Mouse (Mus musculus): ENCODE results near the gene Ermard. TPM values are rescaled to one million over a fixed set of nuclear protein-coding genes. Genes with fewer than 3 reads are reported as not detected.

Ermard gene
- total RNA-seq, 2 experiments from 2014 or later = 56.5 to 58.0 TPM

GRCm38 (mm10) chr17:15059646-15060045 is 18.6 kb downstream of the Ermard start:
- no peak for DNase-seq
- intact Hi-C loops (cut with DNase I) = no loop called here

GRCm38 (mm10) chr17:15060356-15060755 is 19.3 kb downstream of the Ermard start:
- intact Hi-C loops (cut with DNase I) = no loop called here
- no peak for DNase-seq

DNA sequence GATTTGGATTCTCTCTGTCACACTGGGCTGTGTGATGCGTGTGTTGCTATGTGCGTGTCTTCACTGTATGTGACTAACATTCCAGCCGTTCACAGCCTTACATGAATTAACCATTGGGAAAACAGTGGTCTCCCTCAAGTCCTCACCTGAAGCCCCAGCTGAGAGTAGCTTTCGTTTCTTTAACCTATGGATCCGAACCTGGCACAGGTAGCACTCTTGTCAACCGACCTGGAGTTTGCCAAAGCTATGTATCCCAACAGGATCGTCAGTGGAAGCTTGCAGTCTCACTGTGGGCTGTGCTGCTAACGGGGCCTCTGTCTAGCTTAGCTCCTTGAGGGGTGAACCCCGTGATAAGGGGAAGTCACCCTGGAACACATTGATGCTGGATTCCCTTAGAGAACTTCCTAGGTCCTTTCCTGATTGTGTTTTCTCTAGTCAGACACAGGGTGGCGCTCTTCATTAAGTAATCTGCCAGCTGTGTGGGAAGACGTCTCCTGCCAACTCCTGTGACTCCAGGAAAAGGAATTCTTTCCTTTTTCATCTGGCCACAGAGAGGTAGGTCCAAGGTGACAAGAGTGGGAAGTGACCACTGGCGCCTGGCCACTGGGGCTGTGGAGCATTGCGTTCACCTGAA is 24.5 kb downstream of the Ermard start:
- peak; percentile 55 for DNase-seq
- intact Hi-C loops (cut with DNase I) = loop anchor here (2.0 kb wide), 1 partner anchor 313 kb away; no protein-coding TSS in a partner anchor

DNA sequence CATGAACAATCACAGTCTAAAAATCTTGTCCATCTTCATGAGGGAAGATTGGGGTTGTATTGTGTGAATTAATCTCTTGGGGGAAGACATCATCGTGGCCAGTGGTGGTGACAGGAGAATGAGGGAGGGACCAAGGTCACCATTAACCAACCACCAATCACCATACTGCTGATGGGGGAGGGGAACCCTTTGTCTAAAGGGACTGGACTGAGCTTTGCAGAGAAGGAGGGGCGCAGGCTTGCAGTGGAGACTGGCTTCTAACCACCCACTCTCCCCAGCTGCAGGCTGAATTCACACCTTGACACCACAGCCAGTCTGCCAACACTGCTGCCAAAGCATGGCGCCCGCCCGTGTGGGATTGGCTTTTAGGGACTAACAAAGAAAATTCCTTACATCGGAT is 25.1 kb downstream of the Ermard start:
- intact Hi-C loops (cut with DNase I) = no loop called here
- no peak for DNase-seq

- DNase-seq = no peak
- intact Hi-C loops (cut with DNase I) = no loop called here
Measured at GRCm38 (mm10) chr17:15066911-15067310, 25.9 kb downstream of the Ermard start.

DNA sequence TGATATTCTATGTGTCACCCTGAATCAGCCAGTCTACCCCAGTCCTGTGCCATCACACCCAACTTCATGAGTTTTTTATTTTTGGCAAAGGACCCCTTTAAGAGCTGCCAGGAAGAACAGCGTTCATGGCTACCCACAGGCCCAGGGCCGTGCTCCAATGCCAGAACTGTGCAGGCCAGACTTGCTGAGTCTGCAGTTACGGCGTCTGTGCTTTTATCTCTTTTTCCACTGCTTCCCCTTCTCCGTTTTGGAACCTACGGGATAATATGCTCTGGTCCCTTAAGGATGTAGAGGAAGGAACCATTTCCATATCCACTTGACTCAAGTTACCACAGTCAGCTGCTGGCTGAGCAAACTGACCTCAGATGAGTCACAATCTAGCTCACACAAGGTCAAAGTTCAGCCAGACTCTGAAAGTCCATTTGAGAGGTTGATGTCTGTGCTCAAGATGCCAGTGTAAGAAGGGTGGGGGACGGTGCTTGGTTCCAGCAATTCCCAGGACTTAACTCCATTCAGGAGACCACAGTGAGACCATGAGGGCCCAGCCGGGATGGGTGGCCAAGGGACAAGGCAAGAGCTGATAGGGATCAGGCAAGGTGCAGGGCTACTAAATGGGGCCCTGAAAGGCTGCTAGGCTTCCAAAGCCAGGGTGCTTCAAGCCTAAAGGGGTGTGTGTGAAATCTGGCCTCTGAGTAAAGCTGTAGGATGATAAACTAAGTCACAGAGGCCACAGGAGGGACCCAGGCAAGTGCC is 27.2 kb downstream of the Ermard start:
- intact Hi-C loops (cut with DNase I) = no loop called here
- DNase-seq = no peak

DNA sequence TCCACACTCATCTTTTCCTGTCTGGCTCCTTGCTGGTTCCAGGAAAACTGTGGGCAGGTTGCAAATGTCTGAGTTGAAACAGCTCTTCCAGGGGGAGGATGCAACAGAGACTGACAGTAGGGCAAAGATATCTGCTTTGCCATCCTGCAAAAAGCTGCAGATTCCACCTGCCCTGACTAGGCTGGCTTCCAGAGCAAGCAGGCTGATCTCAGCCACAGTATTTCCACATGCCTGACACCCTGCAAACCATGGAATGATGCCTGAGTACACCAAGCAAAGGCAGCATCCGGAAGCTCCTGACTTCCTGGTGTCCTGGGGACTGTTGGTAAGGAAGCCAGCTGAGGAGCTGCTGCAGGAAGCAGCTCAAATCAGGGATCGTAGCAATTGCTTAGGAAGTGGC is 28.1 kb downstream of the Ermard start:
- DNase-seq = no peak
- intact Hi-C loops (cut with DNase I) = no loop called here

DNA sequence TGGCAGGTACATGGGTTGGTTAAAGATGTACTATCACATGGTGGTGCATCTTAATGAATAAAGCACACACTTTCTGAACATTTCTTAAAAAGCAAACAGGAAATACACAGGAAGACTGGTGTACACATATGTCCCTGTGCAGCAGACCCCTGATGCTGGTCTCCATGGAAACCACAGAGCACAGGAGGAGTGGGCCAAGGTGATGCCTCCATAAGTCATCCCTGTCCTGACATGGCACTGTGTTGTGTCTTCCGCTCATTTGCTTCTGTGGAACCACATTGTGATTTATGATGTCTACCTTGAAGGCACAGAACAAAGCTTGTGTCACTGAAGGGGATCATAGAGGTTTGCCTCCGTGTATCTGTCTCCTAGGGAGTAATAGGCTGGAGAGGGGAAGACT is 31.2 kb downstream of the Ermard start:
- intact Hi-C loops (cut with DNase I) = no loop called here

DNA sequence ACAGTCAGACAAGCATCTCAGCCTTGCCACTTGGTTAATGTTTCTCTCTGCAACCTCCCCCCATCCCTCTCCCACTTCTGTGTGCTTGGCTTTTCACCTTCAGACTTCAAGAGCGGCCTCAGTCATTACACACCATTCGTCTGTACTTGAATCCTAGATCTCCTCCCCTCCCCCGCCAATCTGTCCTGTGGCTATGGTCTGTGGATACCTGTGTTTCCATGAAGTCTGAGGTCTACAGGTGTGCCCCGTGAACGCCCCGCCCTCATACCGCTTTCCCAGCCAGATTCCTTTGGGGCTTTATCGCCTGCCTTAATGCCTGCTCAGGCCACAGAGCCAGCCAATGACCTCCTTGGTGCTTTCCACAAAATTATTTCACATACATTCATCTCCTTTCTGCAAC is 34.0 kb downstream of the Ermard start:
- intact Hi-C loops (cut with DNase I) = no loop called here
- no peak for DNase-seq

More for the DNA sequence above, 31.2 kb downstream of the Ermard start:
- no peak for DNase-seq

- peak; percentile 64 for DNase-seq
Measured at GRCm38 (mm10) chr17:15077536-15077935, 36.5 kb downstream of the Ermard start.

DNA sequence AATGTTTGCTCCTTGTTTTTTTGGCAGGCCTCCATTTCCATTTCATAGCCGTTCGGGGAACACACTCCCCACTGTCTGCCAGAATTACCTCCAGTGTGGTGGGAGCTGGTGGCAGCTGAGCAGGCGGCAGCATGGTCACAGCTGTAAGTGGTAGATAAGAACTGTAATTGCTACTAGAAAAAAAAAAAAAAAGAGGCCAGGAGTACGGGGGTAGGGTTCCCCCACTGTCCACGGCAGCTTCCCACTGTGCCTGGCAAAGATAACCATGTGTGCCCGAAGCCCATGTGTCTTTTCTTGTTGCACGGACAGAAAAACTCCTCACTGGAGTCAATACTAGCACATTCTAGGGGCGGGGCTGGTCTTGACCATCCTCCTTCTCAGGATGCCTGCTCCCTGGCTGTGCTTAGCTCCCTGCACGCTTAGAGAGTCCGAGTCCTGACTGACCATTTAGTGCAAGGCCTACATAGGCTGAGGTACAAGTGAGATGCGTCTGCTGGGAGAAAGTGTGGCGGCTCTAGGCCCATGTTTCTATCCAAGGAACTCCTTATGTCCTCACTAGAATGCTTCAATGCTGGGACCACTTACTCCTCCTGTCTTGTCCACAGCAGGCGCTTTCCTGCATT is 43.3 kb downstream of the Ermard start:
- no peak for DNase-seq
- intact Hi-C loops (cut with DNase I) = no loop called here

More at GRCm38 (mm10) chr17:15077536-15077935, 36.5 kb downstream of the Ermard start:
- intact Hi-C loops (cut with DNase I) = no loop called here

GRCm38 (mm10) chr17:15085006-15085405 is 44.0 kb downstream of the Ermard start:
- intact Hi-C loops (cut with DNase I) = no loop called here
- DNase-seq = no peak

- intact Hi-C loops (cut with DNase I) = no loop called here
- peak; percentile 17 for DNase-seq
Measured at GRCm38 (mm10) chr17:15088166-15088565, 47.2 kb downstream of the Ermard start.

GRCm38 (mm10) chr17:15088591-15089001 is 47.6 kb downstream of the Ermard start:
- intact Hi-C loops (cut with DNase I) = no loop called here
- peak; percentile 82 for DNase-seq

DNA sequence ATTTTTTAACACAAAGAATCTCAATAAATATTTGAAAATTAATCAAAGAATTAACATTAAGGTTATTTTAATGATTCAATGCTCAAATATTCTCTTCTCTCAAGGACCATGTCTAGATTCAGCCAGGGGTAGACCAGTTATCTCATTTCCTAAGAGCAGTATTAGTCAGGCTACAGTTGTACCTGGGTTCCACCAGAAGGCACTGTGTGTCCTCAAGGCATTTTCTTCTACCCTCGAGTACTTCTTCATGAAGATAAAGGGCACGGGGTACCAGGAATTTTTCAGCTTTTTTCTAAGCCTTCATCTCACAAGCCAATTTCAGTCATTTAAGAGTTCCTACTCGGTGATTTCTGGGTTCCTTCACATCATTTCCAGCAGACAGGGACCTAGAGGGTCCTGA is 50.7 kb downstream of the Ermard start:
- DNase-seq = no peak
- intact Hi-C loops (cut with DNase I) = no loop called here

DNA sequence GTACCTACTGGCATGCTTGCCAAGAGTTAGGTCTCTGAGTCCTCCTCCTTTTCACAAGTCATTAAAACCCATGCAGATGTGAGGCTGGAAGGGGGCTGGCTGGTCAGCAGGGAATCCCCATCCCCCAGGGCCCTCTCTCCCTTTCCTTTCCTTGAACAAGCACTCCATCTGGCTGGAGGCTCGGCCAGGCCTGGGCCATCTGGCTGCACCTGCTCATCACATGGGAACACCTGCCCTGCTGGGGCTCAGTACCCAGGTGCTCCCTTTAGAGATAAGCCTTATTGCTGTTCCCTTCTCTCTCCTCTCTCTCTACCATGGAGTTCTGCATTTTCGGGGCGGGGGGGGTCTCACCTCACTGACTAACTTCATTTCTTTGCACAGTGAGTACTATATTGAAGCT is 52.5 kb downstream of the Ermard start:
- no peak for DNase-seq
- intact Hi-C loops (cut with DNase I) = no loop called here

- no peak for DNase-seq
- intact Hi-C loops (cut with DNase I) = no loop called here
Measured at GRCm38 (mm10) chr17:15096853-15097252, 55.8 kb downstream of the Ermard start.

DNA sequence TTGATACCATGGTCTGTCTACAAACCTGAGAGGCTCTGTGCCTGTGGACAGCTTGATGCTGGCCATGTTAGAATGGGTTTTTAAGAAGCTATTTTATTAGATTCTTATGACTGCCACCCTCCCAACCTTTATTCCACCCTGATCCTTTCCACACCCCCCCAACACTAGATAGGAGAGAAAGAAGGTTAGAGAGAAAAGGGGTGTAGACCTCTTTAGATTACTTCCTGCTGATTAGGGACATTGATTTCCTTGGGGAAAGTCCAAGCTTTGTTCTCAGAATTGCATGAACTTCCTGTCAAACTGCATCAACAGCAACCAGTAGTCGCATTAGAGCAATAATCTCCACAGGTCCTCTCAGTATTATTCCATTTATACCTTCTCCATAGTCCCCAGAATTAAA is 57.7 kb downstream of the Ermard start:
- intact Hi-C loops (cut with DNase I) = no loop called here
- no peak for DNase-seq

DNA sequence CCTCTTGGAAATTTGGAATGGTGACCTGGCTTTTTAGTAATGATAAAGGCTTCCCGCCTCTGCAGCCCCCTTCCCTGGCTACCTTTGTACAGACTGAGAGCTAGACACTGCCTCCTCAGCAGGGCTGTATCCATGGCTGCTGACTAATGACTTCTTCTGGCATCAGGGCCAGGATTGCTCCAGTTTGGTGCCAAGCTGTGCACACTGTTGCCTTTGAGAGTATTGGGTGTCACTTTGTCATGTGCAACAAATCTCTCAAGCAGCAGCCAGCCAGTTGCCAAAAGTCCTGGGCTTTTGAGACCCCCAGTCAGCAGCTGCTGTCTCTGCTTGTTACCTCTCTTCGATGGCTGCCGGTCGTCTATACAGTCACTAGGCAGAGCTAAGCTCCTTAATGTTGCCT is 60.3 kb downstream of the Ermard start:
- intact Hi-C loops (cut with DNase I) = no loop called here
- DNase-seq = peak; percentile 31

DNA sequence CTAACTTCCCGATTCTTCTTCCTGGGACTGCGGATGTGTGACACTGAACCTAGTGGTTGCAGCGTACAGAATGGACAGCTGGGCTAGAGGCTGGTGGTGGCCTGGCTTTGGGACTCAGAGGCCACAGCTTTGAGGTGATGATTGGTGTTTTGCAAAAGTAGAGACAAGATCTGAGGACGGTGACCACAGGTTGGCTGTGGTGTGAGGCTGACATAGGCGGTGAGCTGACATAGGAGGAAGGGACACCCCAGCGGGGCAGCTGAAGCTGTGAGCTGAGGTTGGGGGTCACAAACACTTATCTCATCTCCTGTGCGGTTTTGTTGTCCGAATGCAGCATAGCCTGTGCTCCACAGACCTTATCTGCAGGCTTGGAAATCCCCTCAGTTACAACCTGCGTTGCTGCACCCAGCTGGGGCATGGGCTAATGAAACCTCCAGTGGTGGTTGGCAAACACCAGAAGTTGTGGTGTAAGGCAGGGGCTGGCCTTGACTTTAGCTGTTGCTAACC is 66.2 kb downstream of the Ermard start:
- no peak for DNase-seq
- intact Hi-C loops (cut with DNase I) = no loop called here

Data from left cerebral cortex, postnatal 4 days (tissue).